Mouse (Mus musculus): ENCODE data around the gene Clec4f. TPM values are rescaled to one million over a fixed set of nuclear protein-coding genes. Genes with fewer than 3 reads are reported as not detected.

Gene Clec4f
- total and polyA plus RNA-seq, 2 experiments from 2014 or later, result 0.19 TPM; not detected in 1

DNA sequence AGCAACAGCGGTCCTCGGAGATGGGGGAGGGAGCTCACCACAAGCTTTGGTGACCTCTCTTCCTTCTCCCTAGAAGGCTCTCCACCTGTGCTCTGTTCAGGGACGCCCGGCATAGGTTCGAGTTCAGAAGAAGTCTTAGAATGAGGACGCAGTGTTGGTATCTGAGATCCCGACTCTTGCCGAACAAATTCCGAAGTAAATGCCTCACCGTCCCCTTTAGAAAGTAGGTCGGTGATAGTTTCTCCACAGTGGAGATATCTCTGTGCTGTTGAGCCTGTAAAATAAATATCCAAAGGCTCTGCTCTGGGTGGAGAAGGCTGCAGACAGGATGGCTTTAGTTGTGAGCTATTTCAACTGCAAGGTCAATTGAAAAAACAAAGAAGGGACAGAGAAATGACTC is 45.0 kb upstream of the Clec4f start:
- Histone ChIP-seq H3K4me1 (ENCODE audit: insufficient read depth, low read length) (no peaks in the 10 kb centered on the region), H3K4me3 (ENCODE audit: low read depth, low read length) (no peak overlapping the region), H3K27ac (ENCODE audit: low read depth, low read length) (no peak overlapping the region), H3K9ac (replicated peaks; ENCODE audit: low read length, poor library complexity, severe bottlenecking) (no peak overlapping the region), H3K36me3 (ENCODE audit: insufficient read depth, low read length) (no peaks in the 10 kb centered on the region), H3K9me3 (ENCODE audit: low read length) (no peaks in the 10 kb centered on the region), H3K27me3 (ENCODE audit: insufficient read depth, low read length) (peaks cover 88% of the 10 kb centered on the region), H3K4me2 (ENCODE audit: low read depth, low read length, poor library complexity, severe bottlenecking) (no peak overlapping the region)
- TF ChIP-seq CTCF (IDR thresholded peaks at IDR 0.05), result no peak
- ATAC-seq (ENCODE audit: low FRiP score), result no peak
- DNase-seq (ENCODE audit: low spot score), result no peak
- 2% methylated on average over 11 of the region's 11 CpGs for WGBS

DNA sequence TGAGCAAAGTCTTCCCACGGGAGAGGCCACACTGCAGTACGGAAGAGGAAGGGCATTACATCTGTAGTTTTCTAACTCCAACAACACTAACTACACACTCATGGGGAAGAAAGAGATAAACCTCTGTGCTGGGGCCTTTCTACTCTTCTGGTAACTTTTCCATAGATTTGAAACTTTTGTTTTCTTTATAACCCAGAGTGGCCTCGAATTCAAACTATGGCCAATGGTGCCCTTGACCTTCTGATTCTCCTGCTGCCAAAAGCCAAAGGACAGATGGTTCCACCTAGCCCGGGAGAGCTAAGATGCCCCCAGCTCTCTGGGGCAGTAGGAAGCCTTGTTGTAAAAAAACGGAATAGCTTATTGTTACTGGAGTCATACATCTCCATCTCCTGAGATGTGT is 44.0 kb upstream of the Clec4f start:
- Histone ChIP-seq H3K4me2 (ENCODE audit: low read depth, low read length, poor library complexity, severe bottlenecking) (no peak overlapping the region), H3K4me3 (ENCODE audit: low read depth, low read length) (no peak overlapping the region), H3K9me3 (ENCODE audit: low read length) (no peaks in the 10 kb centered on the region), H3K27me3 (ENCODE audit: insufficient read depth, low read length) (peaks cover 89% of the 10 kb centered on the region), H3K9ac (replicated peaks; ENCODE audit: low read length, poor library complexity, severe bottlenecking) (no peak overlapping the region), H3K27ac (ENCODE audit: low read depth, low read length) (no peak overlapping the region), H3K36me3 (ENCODE audit: insufficient read depth, low read length) (no peaks in the 10 kb centered on the region), H3K4me1 (ENCODE audit: insufficient read depth, low read length) (no peaks in the 10 kb centered on the region)
- ATAC-seq (ENCODE audit: low FRiP score), result no peak
- no peak for TF ChIP-seq CTCF (IDR thresholded peaks at IDR 0.05)
- WGBS, result 4% methylated on average over 5 of the region's 5 CpGs
- no peak for DNase-seq (ENCODE audit: low spot score)

DNA sequence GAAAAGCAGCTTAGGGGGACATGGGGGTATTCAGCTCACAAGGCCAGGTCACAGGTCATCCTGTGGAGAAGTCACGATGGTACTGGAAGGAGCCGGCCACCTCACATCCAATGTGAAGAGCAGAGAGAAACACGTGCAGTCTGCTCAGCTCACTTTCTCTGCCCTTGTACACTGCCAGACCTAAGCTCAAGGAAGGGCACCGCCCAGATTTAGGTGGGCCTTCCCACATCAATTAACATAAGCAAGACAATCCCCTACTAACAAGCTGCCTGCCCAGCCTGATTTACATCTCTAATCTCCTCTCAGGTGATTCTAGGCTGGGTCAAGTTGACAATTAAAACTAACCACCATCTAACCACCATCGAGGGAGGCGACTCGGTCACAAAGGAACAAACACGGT is 41.9 kb upstream of the Clec4f start:
- Histone ChIP-seq H3K9me3 (ENCODE audit: low read length) (no peaks in the 10 kb centered on the region), H3K27me3 (ENCODE audit: insufficient read depth, low read length) (peaks cover 93% of the 10 kb centered on the region), H3K4me1 (ENCODE audit: insufficient read depth, low read length) (no peaks in the 10 kb centered on the region), H3K4me2 (ENCODE audit: low read depth, low read length, poor library complexity, severe bottlenecking) (no peak overlapping the region), H3K27ac (ENCODE audit: low read depth, low read length) (no peak overlapping the region), H3K4me3 (ENCODE audit: low read depth, low read length) (no peak overlapping the region), H3K36me3 (ENCODE audit: insufficient read depth, low read length) (no peaks in the 10 kb centered on the region), H3K9ac (replicated peaks; ENCODE audit: low read length, poor library complexity, severe bottlenecking) (no peak overlapping the region)
- ATAC-seq (ENCODE audit: low FRiP score) (no peak), DNase-seq (ENCODE audit: low spot score) (no peak)
- WGBS, result 3% methylated on average over 8 of the region's 8 CpGs
- TF ChIP-seq CTCF (IDR thresholded peaks at IDR 0.05), result no peak

DNA sequence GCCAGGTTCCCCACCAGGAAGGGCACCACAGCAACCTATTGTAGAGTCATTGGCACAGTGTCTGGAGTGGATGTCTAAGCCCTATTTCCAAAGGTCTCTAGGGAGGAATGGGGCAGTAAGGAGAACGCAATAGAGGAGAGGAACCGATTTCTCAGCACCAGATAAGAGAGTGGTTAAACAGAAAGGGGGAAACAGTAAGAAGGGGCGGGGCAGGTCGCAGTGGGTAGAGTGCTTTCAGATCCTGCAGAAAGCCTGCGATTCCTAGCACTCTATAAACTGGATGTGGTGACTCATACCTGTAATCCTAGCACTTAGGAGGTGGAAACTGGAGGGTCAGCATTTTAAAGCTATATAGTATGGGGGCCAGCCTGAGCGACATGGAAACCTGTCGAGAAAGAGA is 40.7 kb upstream of the Clec4f start:
- no peak overlapping the region for H3K27ac ChIP-seq (ENCODE audit: low read depth, low read length)

DNA sequence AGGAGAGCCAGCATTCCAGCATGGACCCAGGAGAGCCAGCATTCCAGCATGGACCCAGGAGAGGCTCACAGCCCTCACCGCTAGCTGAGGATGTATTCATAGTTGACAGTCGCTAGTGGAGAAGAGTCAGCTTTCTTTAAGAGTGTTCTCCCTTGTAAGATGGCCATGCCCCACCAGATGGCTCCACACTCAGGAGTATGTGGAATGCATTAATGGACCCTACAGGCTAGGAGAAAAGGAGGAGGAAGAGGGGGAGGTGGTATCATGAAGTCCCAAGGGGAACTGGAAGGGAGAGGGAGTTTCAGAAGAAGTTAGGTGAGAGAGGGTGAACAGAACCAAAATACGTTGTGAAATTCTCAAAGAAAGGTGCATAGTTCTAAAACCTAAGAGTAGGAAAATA is 39.7 kb upstream of the Clec4f start:
- TF ChIP-seq CTCF (IDR thresholded peaks at IDR 0.05), result peak; percentile 47

More for the DNA sequence above, 40.7 kb upstream of the Clec4f start:
- Histone ChIP-seq H3K9me3 (ENCODE audit: low read length) (no peaks in the 10 kb centered on the region), H3K4me3 (ENCODE audit: low read depth, low read length) (no peak overlapping the region), H3K9ac (replicated peaks; ENCODE audit: low read length, poor library complexity, severe bottlenecking) (no peak overlapping the region), H3K4me2 (ENCODE audit: low read depth, low read length, poor library complexity, severe bottlenecking) (no peak overlapping the region), H3K4me1 (ENCODE audit: insufficient read depth, low read length) (no peaks in the 10 kb centered on the region), H3K27me3 (ENCODE audit: insufficient read depth, low read length) (peaks cover 94% of the 10 kb centered on the region), H3K36me3 (ENCODE audit: insufficient read depth, low read length) (no peaks in the 10 kb centered on the region)
- DNase-seq (ENCODE audit: low spot score) (no peak), ATAC-seq (ENCODE audit: low FRiP score) (no peak)
- no peak for TF ChIP-seq CTCF (IDR thresholded peaks at IDR 0.05)
- WGBS, result 2% methylated on average over 7 of the region's 7 CpGs

DNA sequence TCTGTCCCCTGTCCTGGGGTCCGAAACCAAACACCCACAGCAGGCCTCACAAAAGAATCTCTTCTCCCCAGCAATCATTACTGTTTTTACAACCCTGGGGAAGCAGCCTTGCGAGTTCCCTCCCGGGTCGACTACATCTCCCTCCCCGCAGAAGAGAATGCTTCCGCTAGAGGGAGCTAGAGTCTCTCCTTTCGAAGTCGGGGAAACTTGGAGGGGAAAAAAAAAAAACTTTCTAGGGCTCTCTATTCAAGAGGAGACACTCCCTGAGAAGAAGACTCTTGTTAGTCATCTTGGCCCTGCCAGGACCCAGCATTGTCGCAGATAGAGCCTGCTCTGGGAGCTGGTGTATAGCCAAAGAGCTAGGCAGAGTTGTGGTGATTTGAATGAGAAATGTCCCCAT is 37.8 kb upstream of the Clec4f start:
- Histone ChIP-seq H3K4me2 (ENCODE audit: low read depth, low read length, poor library complexity, severe bottlenecking) (no peak overlapping the region), H3K9ac (replicated peaks; ENCODE audit: low read length, poor library complexity, severe bottlenecking) (no peak overlapping the region), H3K4me3 (ENCODE audit: low read depth, low read length) (no peak overlapping the region), H3K36me3 (ENCODE audit: insufficient read depth, low read length) (no peaks in the 10 kb centered on the region), H3K27me3 (ENCODE audit: insufficient read depth, low read length) (peaks cover 91% of the 10 kb centered on the region), H3K9me3 (ENCODE audit: low read length) (no peaks in the 10 kb centered on the region), H3K4me1 (ENCODE audit: insufficient read depth, low read length) (no peaks in the 10 kb centered on the region), H3K27ac (ENCODE audit: low read depth, low read length) (no peak overlapping the region)
- 1% methylated on average over 9 of the region's 9 CpGs for WGBS
- TF ChIP-seq CTCF (IDR thresholded peaks at IDR 0.05), result peak; percentile 79
- DNase-seq (ENCODE audit: low spot score) (peak; percentile 75), ATAC-seq (ENCODE audit: low FRiP score) (no peak)

More for the DNA sequence above, 39.7 kb upstream of the Clec4f start:
- DNase-seq (ENCODE audit: low spot score) (no peak), ATAC-seq (ENCODE audit: low FRiP score) (no peak)
- no peaks in the 10 kb centered on the region for H3K4me1 ChIP-seq (ENCODE audit: insufficient read depth, low read length)
- peaks cover 96% of the 10 kb centered on the region for H3K27me3 ChIP-seq (ENCODE audit: insufficient read depth, low read length)
- H3K4me3 ChIP-seq (ENCODE audit: low read depth, low read length), result no peak overlapping the region
- no peaks in the 10 kb centered on the region for H3K9me3 ChIP-seq (ENCODE audit: low read length)
- H3K4me2 ChIP-seq (ENCODE audit: low read depth, low read length, poor library complexity, severe bottlenecking), result no peak overlapping the region
- H3K9ac ChIP-seq (replicated peaks; ENCODE audit: low read length, poor library complexity, severe bottlenecking), result no peak overlapping the region
- 16% methylated on average over 3 of the region's 3 CpGs for WGBS
- no peaks in the 10 kb centered on the region for H3K36me3 ChIP-seq (ENCODE audit: insufficient read depth, low read length)
- no peak overlapping the region for H3K27ac ChIP-seq (ENCODE audit: low read depth, low read length)

Data from midbrain, postnatal 0 days (tissue).